Mouse (Mus musculus): ENCODE data around the gene Atg9a. TPM values are rescaled to one million over a fixed set of nuclear protein-coding genes. Genes with fewer than 3 reads are reported as not detected.

The Atg9a gene
- 17.3 TPM for polyA plus RNA-seq (2017; shearing (Covaris generic))

GRCm38 (mm10) chr1:75191622-75192402 lies at the start of gene Atg9a, which contains the start of gene Ankzf1:
Atg9a (minus strand) TSS chr1:75192196.
Ankzf1 (plus strand) TSS chr1:75192151.

GRCm38 (mm10) chr1:75236117-75237050 lies 44.4 kb upstream of the Atg9a start, which contains the start of gene Dnajb2:
Dnajb2 (plus strand) TSS chr1:75236406.

GRCm38 (mm10) chr1:75231664-75232152 lies 39.7 kb upstream of the Atg9a start, which contains the start of gene A630095N17Rik:
A630095N17Rik (minus strand) TSS chr1:75232102.

GRCm38 (mm10) chr1:75219531-75219930 lies 27.5 kb upstream of the Atg9a start, which contains the start of gene Tuba4a:
Tuba4a (minus strand) TSS chr1:75219865.

GRCm38 (mm10) chr1:75210136-75211087 lies 18.4 kb upstream of the Atg9a start, which contains the start of the genes Glb1l and Stk16:
Glb1l (minus strand) TSS chr1:75210813.
Stk16 (plus strand) TSS chr1:75210838.

GRCm38 (mm10) chr1:75180105-75180590 lies 11.8 kb downstream of the Atg9a start, which contains the start of gene Abcb6:
Abcb6 (minus strand) TSS chr1:75180392.

GRCm38 (mm10) chr1:75168472-75169464 lies 23.2 kb downstream of the Atg9a start, which contains the start of gene Zfand2b:
Zfand2b (plus strand) TSS chr1:75168646.

GRCm38 (mm10) chr1:75142301-75143261 lies 49.4 kb downstream of the Atg9a start, which contains the start of the genes Cnppd1 and Retreg2:
Cnppd1 (minus strand) TSS chr1:75142711.
Retreg2 (plus strand) TSS chr1:75142778.

GRCm38 (mm10) chr1:75133421-75134207 lies 58.4 kb downstream of the Atg9a start, which contains the start of gene Slc23a3:
Slc23a3 (minus strand) TSS chr1:75133890.

Other genes starting within 250 kb of the Atg9a start
- 0.15 TPM for gene Ihh, start 240.5 kb downstream of the Atg9a start, polyA plus RNA-seq (2017; shearing (Covaris generic))
- 6.5 TPM for gene Nhej1, start 67.0 kb downstream of the Atg9a start, polyA plus RNA-seq (2017; shearing (Covaris generic))
- 0.30 TPM for gene Slc23a3, start 58.3 kb downstream of the Atg9a start, polyA plus RNA-seq (2017; shearing (Covaris generic))
- 159 TPM for gene Cnppd1, start 49.5 kb downstream of the Atg9a start, polyA plus RNA-seq (2017; shearing (Covaris generic))
- gene Retreg2, start 49.4 kb downstream of the Atg9a start, polyA plus RNA-seq (2017; shearing (Covaris generic)): 86.1 TPM
- gene Zfand2b, start 23.6 kb downstream of the Atg9a start, polyA plus RNA-seq (2017; shearing (Covaris generic)): 76.0 TPM
- 3.3 TPM for gene Abcb6, start 11.8 kb downstream of the Atg9a start, polyA plus RNA-seq (2017; shearing (Covaris generic))
- gene Ankzf1, start within 50 bp of the Atg9a start, polyA plus RNA-seq (2017; shearing (Covaris generic)): 19.0 TPM
- 7.4 TPM for gene Glb1l, start 18.6 kb upstream of the Atg9a start, polyA plus RNA-seq (2017; shearing (Covaris generic))
- gene Stk16, start 18.6 kb upstream of the Atg9a start, polyA plus RNA-seq (2017; shearing (Covaris generic)): 59.4 TPM
- gene Tuba4a, start 27.7 kb upstream of the Atg9a start, polyA plus RNA-seq (2017; shearing (Covaris generic)): 208 TPM
- gene A630095N17Rik, start 39.9 kb upstream of the Atg9a start, polyA plus RNA-seq (2017; shearing (Covaris generic)): not detected
- 109 TPM for gene Dnajb2, start 44.2 kb upstream of the Atg9a start, polyA plus RNA-seq (2017; shearing (Covaris generic))
- 0.13 TPM for gene Ptprn, start 72.3 kb upstream of the Atg9a start, polyA plus RNA-seq (2017; shearing (Covaris generic))
- not detected for gene Resp18, start 86.2 kb upstream of the Atg9a start, polyA plus RNA-seq (2017; shearing (Covaris generic))
- 42.9 TPM for gene Dnpep, start 125.8 kb upstream of the Atg9a start, polyA plus RNA-seq (2017; shearing (Covaris generic))
- gene Des, start 168.1 kb upstream of the Atg9a start, polyA plus RNA-seq (2017; shearing (Covaris generic)): not detected
- gene Speg, start 183.1 kb upstream of the Atg9a start, polyA plus RNA-seq (2017; shearing (Covaris generic)): 0.59 TPM
- gene Gmppa, start 243.7 kb upstream of the Atg9a start, polyA plus RNA-seq (2017; shearing (Covaris generic)): 97.2 TPM

Data from effector memory CD4-positive, alpha-beta T cell, adult 7 months (primary cell).